Mouse (Mus musculus): ENCODE measurements around the gene Adgrl1. TPM values are rescaled to one million over a fixed set of nuclear protein-coding genes. Genes with fewer than 3 reads are reported as not detected.

Gene Adgrl1
- polyA plus RNA-seq (2014; fragmentation: Nextera tagmentation; extraction: Ambion mirVana): 10.2 and 13.5 TPM in 2 replicates

DNA sequence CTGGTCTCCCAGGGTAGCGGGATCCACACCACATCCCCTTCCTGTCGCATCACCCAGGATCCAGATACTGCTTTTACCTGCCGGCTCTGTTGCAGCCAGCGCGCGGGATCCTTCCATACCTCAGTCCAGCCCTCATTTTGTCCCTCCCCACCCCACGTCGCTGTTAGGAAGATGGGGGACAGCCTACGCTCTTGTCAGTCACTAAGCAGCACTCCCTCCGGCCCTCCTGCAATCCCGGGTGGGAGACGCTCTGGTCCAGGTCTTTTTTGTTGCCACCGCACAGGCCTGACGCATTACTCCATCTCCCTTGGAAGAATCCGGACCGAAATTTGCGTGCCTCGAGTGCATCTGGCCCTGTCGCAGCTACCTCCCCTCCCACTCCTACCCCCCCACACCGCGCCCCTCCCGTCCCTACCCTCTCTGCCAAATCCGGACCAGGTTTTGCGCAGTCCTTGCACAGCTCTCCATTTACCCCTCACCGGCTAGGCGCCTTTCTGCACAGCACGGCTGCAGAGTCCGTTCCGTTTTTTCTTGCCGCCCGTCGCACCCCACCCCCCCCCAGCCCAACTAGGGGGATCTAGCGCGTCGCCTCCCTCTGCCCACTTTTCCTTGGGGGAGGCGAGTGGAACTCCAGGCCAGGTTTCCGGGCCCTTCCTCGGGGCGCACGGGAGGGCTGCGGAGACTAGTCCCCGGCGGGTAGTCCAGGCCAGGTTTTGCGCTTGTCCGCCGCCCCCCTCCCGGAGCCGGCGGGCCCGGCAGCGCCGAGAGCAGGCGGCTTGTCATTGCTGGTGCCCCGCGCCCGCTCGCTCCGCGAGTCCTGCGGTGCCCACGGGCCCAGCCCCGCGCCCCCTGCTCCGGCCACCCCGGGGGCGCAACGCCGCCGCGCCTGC is at the start of gene Adgrl1:
Gene Adgrl1 (plus strand): TSS at position 743 of the 890 bp plus-strand sequence.
- Histone ChIP-seq H3K27me3 (ENCODE audit: control insufficient read depth, insufficient read depth, low read length) (peaks cover 20% of the 10 kb centered on the region), H3K4me3 (ENCODE audit: low read depth, low read length) (peak within 1 kb of the TSS; percentile 89), H3K4me1 (ENCODE audit: control insufficient read depth, insufficient read depth, low read length) (peaks cover 40% of the 10 kb centered on the region), H3K4me2 (peak within 1 kb of the TSS; percentile 98), H3K9ac (ENCODE audit: low read depth, low read length) (peak within 1 kb of the TSS; percentile 88), H3K9me3 (replicated peaks; ENCODE audit: control insufficient read depth, low read length) (no peaks in the 10 kb centered on the region), H3K27ac (ENCODE audit: low read depth, low read length) (peak within 1 kb of the TSS; percentile 96), H3K36me3 (ENCODE audit: control insufficient read depth, insufficient read depth, low read length) (no peaks in the 10 kb centered on the region)
- peak; percentile 81 for ATAC-seq (replicated peaks; ENCODE audit: insufficient number of reproducible peaks, low FRiP score, low TSS enrichment)
- under 1% methylated on average over 70 of the region's 70 CpGs for WGBS (ENCODE audit: insufficient replicate concordance)

DNA sequence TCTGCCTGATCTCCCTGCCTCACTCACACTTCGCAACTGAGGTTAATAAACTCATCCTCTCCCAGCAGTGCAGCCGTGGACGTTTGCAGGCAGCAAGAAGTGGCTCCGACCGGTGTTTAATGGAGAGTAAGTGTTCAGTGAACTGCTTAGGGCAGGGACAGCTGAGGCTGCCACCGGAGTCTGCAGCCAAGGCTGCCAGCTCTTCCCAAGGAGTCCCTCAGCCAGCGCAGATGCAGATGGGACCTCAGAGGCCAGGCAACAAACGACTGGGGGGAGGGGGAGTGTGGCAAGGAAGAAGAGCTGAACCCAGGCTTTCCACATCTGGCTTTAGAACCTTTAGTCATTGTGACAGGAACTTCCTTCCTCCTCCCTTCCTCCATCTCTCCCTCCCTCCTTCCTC is 47.6 kb upstream of the Adgrl1 start:
- H3K36me3 ChIP-seq (ENCODE audit: control insufficient read depth, insufficient read depth, low read length): no peaks in the 10 kb centered on the region
- no peak overlapping the region for H3K9ac ChIP-seq (ENCODE audit: low read depth, low read length)
- no peak overlapping the region for H3K4me3 ChIP-seq (ENCODE audit: low read depth, low read length)
- 24% methylated on average over 8 of the region's 8 CpGs for WGBS (ENCODE audit: insufficient replicate concordance)
- H3K4me1 ChIP-seq (ENCODE audit: control insufficient read depth, insufficient read depth, low read length): no peaks in the 10 kb centered on the region
- no peak for ATAC-seq (replicated peaks; ENCODE audit: insufficient number of reproducible peaks, low FRiP score, low TSS enrichment)
- H3K27ac ChIP-seq (ENCODE audit: low read depth, low read length): no peak overlapping the region
- H3K4me2 ChIP-seq: peak overlapping the region; percentile 33; the same call in 1 of the 2 replicates
- no peaks in the 10 kb centered on the region for H3K27me3 ChIP-seq (ENCODE audit: control insufficient read depth, insufficient read depth, low read length)
- no peaks in the 10 kb centered on the region; the same call in 1 of the 2 replicates for H3K9me3 ChIP-seq (replicated peaks; ENCODE audit: control insufficient read depth, low read length)

DNA sequence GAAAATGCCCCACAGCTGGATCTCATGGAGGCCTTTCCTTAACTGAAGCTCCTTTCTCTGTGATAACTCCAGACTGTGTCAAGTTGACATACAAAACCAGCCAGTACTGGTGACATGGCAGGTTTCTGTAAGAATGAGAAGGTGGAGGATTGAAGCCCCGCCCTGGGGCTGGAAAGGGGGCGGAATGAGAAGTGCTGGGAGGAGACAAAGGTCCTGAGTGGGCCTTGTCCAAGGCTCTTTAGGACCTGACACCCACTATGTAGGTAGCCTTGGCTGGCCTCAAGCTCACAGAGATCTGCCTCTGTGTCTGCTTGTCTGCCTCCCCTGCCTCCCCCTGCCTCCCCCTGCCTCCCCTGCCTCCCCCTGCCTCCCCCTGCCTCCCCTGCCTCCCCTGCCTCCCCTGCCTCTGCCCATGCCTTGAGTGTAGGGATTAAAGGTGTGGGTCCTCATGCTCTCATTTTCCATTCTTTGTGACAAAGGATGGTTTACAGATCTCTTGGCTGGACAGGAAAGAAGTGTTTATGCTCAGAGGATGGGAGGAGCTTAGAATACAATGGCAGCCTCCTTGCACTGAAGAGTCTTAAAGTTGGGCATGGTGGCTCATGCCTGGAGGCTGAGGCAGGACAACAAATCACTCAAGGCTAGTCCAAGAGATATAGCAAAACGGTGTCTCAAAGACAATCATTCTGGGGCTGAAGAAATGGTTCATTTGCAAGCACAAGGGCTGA is 46.4 kb upstream of the Adgrl1 start:
- Histone ChIP-seq H3K27me3 (ENCODE audit: control insufficient read depth, insufficient read depth, low read length) (no peaks in the 10 kb centered on the region), H3K9ac (ENCODE audit: low read depth, low read length) (no peak overlapping the region), H3K4me2 (no peak overlapping the region), H3K36me3 (ENCODE audit: control insufficient read depth, insufficient read depth, low read length) (no peaks in the 10 kb centered on the region), H3K4me1 (ENCODE audit: control insufficient read depth, insufficient read depth, low read length) (no peaks in the 10 kb centered on the region), H3K27ac (ENCODE audit: low read depth, low read length) (no peak overlapping the region), H3K9me3 (replicated peaks; ENCODE audit: control insufficient read depth, low read length) (no peaks in the 10 kb centered on the region), H3K4me3 (ENCODE audit: low read depth, low read length) (no peak overlapping the region)
- WGBS (ENCODE audit: insufficient replicate concordance): 73% methylated on average over 3 of the region's 3 CpGs
- ATAC-seq (replicated peaks; ENCODE audit: insufficient number of reproducible peaks, low FRiP score, low TSS enrichment): no peak

DNA sequence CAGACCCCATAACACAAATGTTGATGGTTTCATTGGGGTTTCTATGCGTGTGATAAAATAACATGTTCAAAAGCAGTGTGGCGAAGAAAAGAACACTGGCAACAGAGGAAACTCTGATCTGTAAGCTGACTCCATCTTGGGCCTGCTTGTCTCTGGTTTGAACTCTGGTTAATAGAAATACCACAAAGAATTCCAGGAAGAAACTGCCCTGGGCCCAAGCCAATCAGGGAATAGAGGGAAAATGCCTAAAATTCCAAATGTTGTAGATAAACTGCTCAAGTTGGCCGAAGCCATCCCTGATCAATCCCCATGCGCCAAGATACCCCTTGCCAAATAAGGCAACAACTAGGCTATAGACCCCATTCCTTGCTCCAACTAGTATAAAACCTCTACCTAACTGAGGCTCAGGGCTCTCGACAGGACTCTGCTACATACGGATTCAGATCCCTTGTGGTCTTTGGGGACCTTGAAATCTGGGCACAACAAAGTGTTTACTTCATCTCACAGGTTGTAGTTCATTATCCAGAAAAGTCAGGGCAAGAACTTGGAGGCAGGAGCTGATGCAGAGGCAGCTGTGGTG is 43.3 kb upstream of the Adgrl1 start:
- no peak overlapping the region for H3K27ac ChIP-seq (ENCODE audit: low read depth, low read length)
- H3K27me3 ChIP-seq (ENCODE audit: control insufficient read depth, insufficient read depth, low read length): no peaks in the 10 kb centered on the region
- no peak overlapping the region for H3K4me2 ChIP-seq
- WGBS (ENCODE audit: insufficient replicate concordance): 69% methylated on average over 6 of the region's 6 CpGs
- H3K36me3 ChIP-seq (ENCODE audit: control insufficient read depth, insufficient read depth, low read length): no peaks in the 10 kb centered on the region
- H3K9me3 ChIP-seq (replicated peaks; ENCODE audit: control insufficient read depth, low read length): no peaks in the 10 kb centered on the region
- no peak overlapping the region for H3K4me3 ChIP-seq (ENCODE audit: low read depth, low read length)
- H3K4me1 ChIP-seq (ENCODE audit: control insufficient read depth, insufficient read depth, low read length): no peaks in the 10 kb centered on the region
- ATAC-seq (replicated peaks; ENCODE audit: insufficient number of reproducible peaks, low FRiP score, low TSS enrichment): no peak
- no peak overlapping the region for H3K9ac ChIP-seq (ENCODE audit: low read depth, low read length)

DNA sequence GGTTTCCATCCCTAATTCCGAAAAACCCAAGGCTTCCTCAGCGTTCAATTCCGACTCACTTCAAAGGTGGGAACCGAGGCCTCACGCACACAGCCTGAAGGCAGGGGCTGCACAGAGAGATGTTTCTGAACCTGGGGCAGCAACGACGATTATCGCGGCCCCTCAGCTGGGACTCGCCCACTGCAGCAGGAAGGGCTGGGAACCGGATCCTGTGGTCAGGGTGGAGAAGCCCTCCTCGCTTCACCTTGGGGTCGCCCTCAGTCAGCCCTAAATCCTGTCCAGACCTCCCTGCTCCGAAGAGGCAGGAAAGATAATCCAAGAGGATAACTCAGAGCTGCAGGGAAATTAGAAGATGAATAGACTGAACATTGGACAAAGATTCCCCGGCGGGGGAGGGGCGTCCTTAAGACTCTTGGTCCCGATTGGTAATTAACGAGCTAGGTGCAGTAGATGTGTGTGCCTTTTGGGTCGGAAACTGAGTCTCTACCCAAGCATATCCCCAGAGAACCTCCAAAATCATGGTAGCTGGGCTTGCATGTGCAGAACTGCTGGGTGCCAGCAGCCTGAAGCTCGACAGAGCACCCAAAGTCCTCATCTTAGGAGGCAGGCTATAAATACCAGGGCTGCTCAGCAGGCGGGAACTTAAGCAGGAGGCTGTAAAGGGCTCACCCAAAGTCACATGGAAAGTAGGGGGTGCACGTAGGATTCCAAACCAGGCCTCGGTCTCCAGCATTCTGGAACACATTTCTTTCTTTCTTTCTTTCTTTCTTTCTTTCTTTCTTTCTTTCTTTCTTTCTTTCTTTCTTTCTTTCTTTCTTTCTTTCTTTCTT is 37.3 kb upstream of the Adgrl1 start:
- Histone ChIP-seq H3K36me3 (ENCODE audit: control insufficient read depth, insufficient read depth, low read length) (no peaks in the 10 kb centered on the region), H3K27ac (ENCODE audit: low read depth, low read length) (no peak overlapping the region), H3K9me3 (replicated peaks; ENCODE audit: control insufficient read depth, low read length) (no peaks in the 10 kb centered on the region), H3K9ac (ENCODE audit: low read depth, low read length) (peak overlapping the region; percentile 53; the same call in 1 of the 2 replicates), H3K27me3 (ENCODE audit: control insufficient read depth, insufficient read depth, low read length) (no peaks in the 10 kb centered on the region), H3K4me1 (ENCODE audit: control insufficient read depth, insufficient read depth, low read length) (peaks cover 4% of the 10 kb centered on the region; the same call in 1 of the 2 replicates), H3K4me2 (peak overlapping the region; percentile 72), H3K4me3 (ENCODE audit: low read depth, low read length) (peak overlapping the region; percentile 37)
- no peak for ATAC-seq (replicated peaks; ENCODE audit: insufficient number of reproducible peaks, low FRiP score, low TSS enrichment)
- 8% methylated on average over 24 of the region's 24 CpGs for WGBS (ENCODE audit: insufficient replicate concordance)

DNA sequence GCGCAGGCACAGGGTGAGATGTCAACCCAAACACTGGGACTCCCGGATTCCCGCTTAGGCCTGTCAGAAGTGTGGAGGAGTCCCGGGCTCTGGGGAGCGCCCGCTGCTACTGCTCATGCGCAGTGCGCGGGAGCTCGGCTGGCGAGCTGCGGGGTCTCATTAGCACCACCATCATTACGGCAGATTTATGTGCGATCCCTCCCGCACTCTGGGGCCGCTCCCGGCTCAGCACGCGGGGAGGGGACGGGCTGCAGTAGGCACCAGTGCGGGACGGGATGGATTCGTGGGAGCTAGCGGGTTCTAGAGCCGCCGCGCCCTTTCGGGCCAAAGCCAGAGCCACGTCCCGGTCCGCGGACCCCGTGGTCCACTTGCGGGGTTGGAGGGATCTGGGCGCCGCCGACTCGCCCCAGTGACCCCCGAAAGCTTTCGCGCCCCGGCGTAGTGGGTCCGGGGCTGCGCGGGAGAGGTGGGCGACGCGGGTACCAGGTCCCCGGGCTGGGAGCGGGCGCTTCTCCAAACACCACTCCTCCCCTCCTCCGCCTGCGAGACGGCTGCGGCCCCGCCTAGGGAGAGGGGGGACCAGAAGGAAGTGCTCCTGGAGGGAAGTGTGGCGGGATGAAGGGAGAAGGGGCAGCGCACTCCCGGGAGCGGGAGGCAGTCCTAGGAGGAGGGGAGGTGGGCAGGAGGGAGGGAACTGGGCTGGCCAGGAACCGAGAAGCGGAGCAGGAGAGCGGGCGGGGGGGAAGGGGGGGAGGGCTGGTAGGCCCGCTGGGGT is 24.8 kb upstream of the Adgrl1 start:
- Histone ChIP-seq H3K36me3 (ENCODE audit: control insufficient read depth, insufficient read depth, low read length) (no peaks in the 10 kb centered on the region), H3K27me3 (ENCODE audit: control insufficient read depth, insufficient read depth, low read length) (peaks cover 14% of the 10 kb centered on the region; the same call in 1 of the 2 replicates), H3K9me3 (replicated peaks; ENCODE audit: control insufficient read depth, low read length) (no peaks in the 10 kb centered on the region), H3K9ac (ENCODE audit: low read depth, low read length) (peak overlapping the region; percentile 72), H3K4me3 (ENCODE audit: low read depth, low read length) (peak overlapping the region; percentile 62), H3K4me2 (peak overlapping the region; percentile 93), H3K27ac (ENCODE audit: low read depth, low read length) (peak overlapping the region; percentile 7; the same call in 1 of the 2 replicates), H3K4me1 (ENCODE audit: control insufficient read depth, insufficient read depth, low read length) (peaks cover 9% of the 10 kb centered on the region; the same call in 1 of the 2 replicates)
- peak; percentile 73 for ATAC-seq (replicated peaks; ENCODE audit: insufficient number of reproducible peaks, low FRiP score, low TSS enrichment)
- under 1% methylated on average over 58 of the region's 66 CpGs for WGBS (ENCODE audit: insufficient replicate concordance)

DNA sequence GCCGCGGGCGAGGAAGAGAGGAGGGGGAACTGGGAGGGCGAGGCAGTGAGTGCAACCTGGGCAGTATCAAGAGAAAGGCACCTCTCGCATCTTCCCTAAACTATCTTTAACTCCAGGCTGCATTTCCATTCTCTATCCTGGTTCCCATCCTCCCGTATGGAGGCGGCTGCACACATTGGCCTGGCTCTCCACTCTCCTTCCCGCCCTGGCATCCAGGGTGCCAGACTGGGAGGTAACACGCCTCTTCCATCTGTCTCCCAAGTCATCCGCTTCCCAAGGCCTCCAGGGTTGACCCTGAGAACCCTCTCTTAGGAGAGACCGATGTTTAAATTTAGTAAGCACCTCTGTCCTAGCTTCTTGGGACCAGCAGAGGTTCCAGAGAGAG is 24.3 kb upstream of the Adgrl1 start:
- H3K4me1 ChIP-seq (ENCODE audit: control insufficient read depth, insufficient read depth, low read length): peaks cover 9% of the 10 kb centered on the region; the same call in 1 of the 2 replicates
- ATAC-seq (replicated peaks; ENCODE audit: insufficient number of reproducible peaks, low FRiP score, low TSS enrichment): peak; percentile 23; the same call in 1 of the 2 replicates
- peak overlapping the region; percentile 62 for H3K4me3 ChIP-seq (ENCODE audit: low read depth, low read length)
- peaks cover 14% of the 10 kb centered on the region; the same call in 1 of the 2 replicates for H3K27me3 ChIP-seq (ENCODE audit: control insufficient read depth, insufficient read depth, low read length)
- WGBS (ENCODE audit: insufficient replicate concordance): under 1% methylated on average over 10 of the region's 11 CpGs
- H3K27ac ChIP-seq (ENCODE audit: low read depth, low read length): no peak overlapping the region
- no peaks in the 10 kb centered on the region for H3K36me3 ChIP-seq (ENCODE audit: control insufficient read depth, insufficient read depth, low read length)
- peak overlapping the region; percentile 93 for H3K4me2 ChIP-seq
- H3K9ac ChIP-seq (ENCODE audit: low read depth, low read length): peak overlapping the region; percentile 58; the same call in 1 of the 2 replicates
- H3K9me3 ChIP-seq (replicated peaks; ENCODE audit: control insufficient read depth, low read length): no peaks in the 10 kb centered on the region

Measured in heart, embryonic 11.5 days (tissue).